Mouse (Mus musculus) forebrain, embryonic 15.5 days (tissue): ENCODE results near the gene Rps6kb2. TPM values are rescaled to one million over a fixed set of nuclear protein-coding genes. Genes with fewer than 3 reads are reported as not detected.
A peak's percentile ranks its signal among the peaks of the same experiment; 100 is the strongest.

ENCODE experiments used
- ATAC-seq: fragments of 200-750 bp; cut with Nextera tagmentation; replicated peaks from 2 replicates; pipeline ENCODE4 v1.8.0; 2017; ENCODE audit warnings: mild to moderate bottlenecking, moderate TSS enrichment, moderate library complexity
- H3K27ac ChIP-seq: fragments of 300-500 bp; sonication (generic); replicated peaks from 2 replicates; pipeline ENCODE4 v1.5.1; 2015; ENCODE audit warnings: mild to moderate bottlenecking, inconsistent platforms
- H3K27me3 ChIP-seq: fragments of 300-500 bp; sonication (generic); 2 replicates; pipeline ENCODE4 v1.6.1; 2015; ENCODE audit warnings: inconsistent platforms
- H3K36me3 ChIP-seq: fragments of 300-500 bp; sonication (generic); 2 replicates; pipeline ENCODE4 v1.6.1; 2015; ENCODE audit warnings: mild to moderate bottlenecking, inconsistent platforms
- H3K4me1 ChIP-seq: fragments of 300-500 bp; sonication (generic); 2 replicates; pipeline ENCODE4 v1.6.1; 2015; ENCODE audit warnings: inconsistent platforms
- H3K4me2 ChIP-seq: fragments of 300-500 bp; sonication (generic); replicated peaks from 2 replicates; pipeline ENCODE4 v1.6.1; 2015; ENCODE audit warnings: mild to moderate bottlenecking, inconsistent platforms
- H3K4me3 ChIP-seq: fragments of 300-500 bp; sonication (generic); 2 replicates; pipeline ENCODE4 v1.5.1; 2015; ENCODE audit warnings: mild to moderate bottlenecking, inconsistent platforms
- H3K9ac ChIP-seq: fragments of 300-500 bp; sonication (generic); replicated peaks from 2 replicates; pipeline ENCODE4 v1.6.1; 2015; ENCODE audit warnings: mild to moderate bottlenecking, inconsistent platforms
- H3K9me3 ChIP-seq: fragments of 300-500 bp; sonication (generic); 2 replicates; pipeline ENCODE4 v1.6.1; 2016; ENCODE audit warnings: inconsistent platforms
- WGBS: fragments of 180-500 bp; shearing (Covaris S2); methylation state at CpG from one replicate; pipeline ENCODE4 v1.1.7; 2015; ENCODE audit warnings: mixed read lengths; 5-methylcytosine and 5-hydroxymethylcytosine counted together
- polyA plus RNA-seq: library from polyadenylated mRNA; unstranded; fragments of >200 nt; fragmentation: Nextera tagmentation; extraction: Ambion mirVana; gene quantifications from 2 replicates; pipeline ENCODE4 v1.2.1, GENCODE M21; 2015

Gene Rps6kb2
- polyA plus RNA-seq, 1 experiment from 2014 or later = 54.1 TPM

GRCm38 (mm10) chr19:4196048-4196447 lies 32.9 kb upstream of the Rps6kb2 start:
- ATAC-seq = no peak
- Histone ChIP-seq H3K27me3 (no peaks in the 10 kb centered on the region), H3K9ac (no peak overlapping the region), H3K36me3 (peaks cover 44% of the 10 kb centered on the region), H3K4me1 (peaks cover 49% of the 10 kb centered on the region), H3K4me2 (no peak overlapping the region), H3K27ac (0 out of 2 replicates have a peak overlapping the region, but pooled peaks have one; percentile 5), H3K9me3 (no peaks in the 10 kb centered on the region), H3K4me3 (no peak overlapping the region)
- 82% methylated on average over 2 of the region's 2 CpGs for WGBS

DNA sequence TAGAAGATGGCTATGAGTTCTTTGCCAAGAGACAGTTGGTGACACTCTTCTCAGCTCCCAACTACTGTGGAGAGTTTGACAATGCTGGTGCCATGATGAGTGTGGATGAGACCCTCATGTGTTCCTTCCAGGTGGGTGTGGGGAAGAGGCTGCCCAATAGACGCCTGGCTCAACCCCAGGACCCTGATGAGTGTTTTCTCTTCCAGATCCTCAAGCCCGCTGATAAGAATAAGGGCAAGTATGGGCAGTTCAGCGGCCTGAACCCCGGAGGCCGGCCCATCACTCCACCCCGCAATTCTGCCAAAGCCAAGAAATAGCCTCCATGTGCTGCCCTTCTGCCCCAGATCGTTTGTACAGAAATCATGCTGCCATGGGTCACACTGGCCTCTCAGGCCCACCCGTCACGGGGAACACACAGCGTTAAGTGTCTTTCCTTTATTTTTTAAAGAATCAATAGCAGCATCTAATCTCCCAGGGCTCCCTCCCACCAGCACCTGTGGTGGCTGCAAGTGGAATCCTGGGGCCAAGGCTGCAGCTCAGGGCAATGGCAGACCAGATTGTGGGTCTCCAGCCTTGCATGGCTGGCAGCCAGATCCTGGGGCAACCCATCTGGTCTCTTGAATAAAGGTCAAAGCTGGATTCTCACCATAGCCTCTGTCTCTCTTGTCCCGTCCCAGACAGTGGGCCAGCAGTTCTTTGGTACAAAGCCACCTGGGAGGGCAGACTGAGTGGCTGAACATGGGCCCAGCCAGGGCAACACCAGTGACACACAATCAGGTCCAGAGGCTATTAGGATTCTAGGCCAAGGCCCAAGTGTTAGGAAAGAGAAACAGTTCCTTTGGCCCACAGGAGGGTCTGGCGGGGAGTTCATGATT lies 31.9 kb upstream of the Rps6kb2 start:
- 69% methylated on average over 12 of the region's 12 CpGs for WGBS
- no peaks in the 10 kb centered on the region for H3K9me3 ChIP-seq
- ATAC-seq = no peak
- no peak overlapping the region for H3K4me2 ChIP-seq
- peak overlapping the region; percentile 49 for H3K27ac ChIP-seq
- no peak overlapping the region for H3K9ac ChIP-seq
- peaks cover 38% of the 10 kb centered on the region for H3K4me1 ChIP-seq
- H3K4me3 ChIP-seq = no peak overlapping the region
- H3K27me3 ChIP-seq = no peaks in the 10 kb centered on the region
- peaks cover 44% of the 10 kb centered on the region for H3K36me3 ChIP-seq

DNA sequence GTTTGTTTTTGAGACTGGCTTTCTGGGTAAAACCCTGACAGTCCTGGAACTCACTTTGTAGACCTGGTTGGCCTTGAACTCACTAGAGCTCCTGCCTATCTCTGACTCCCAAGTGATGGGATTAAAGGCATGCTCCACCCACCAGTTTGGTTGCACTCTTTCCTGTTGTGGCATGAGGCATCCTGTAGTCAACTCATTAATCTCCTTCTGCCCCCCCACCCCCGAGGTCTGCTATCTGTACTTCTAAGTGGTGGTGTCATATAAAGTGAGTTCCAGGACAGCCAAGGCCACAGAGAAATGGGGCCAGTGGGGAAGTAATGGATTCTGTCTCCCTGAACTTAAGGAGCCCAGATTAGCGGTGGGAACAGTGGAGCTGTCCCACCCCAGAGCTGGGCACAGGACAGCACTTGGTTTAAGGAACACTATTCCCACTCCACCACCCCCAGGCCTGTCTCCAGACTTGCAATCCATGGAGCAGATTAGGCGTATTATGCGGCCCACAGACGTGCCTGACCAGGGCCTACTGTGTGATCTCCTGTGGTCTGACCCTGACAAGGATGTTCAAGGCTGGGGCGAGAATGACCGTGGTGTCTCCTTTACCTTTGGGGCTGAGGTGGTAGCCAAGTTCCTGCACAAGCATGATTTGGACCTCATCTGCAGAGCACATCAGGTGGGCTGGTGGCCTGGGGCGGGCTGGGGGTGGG lies 31.0 kb upstream of the Rps6kb2 start:
- ATAC-seq = no peak
- H3K4me1 ChIP-seq = peaks cover 38% of the 10 kb centered on the region
- peaks cover 44% of the 10 kb centered on the region for H3K36me3 ChIP-seq
- 91% methylated on average over 8 of the region's 8 CpGs for WGBS
- H3K27me3 ChIP-seq = no peaks in the 10 kb centered on the region
- H3K27ac ChIP-seq = 0 out of 2 replicates have a peak overlapping the region, but pooled peaks have one; percentile 6
- H3K4me3 ChIP-seq = no peak overlapping the region
- no peaks in the 10 kb centered on the region for H3K9me3 ChIP-seq
- no peak overlapping the region for H3K4me2 ChIP-seq
- H3K9ac ChIP-seq = no peak overlapping the region

DNA sequence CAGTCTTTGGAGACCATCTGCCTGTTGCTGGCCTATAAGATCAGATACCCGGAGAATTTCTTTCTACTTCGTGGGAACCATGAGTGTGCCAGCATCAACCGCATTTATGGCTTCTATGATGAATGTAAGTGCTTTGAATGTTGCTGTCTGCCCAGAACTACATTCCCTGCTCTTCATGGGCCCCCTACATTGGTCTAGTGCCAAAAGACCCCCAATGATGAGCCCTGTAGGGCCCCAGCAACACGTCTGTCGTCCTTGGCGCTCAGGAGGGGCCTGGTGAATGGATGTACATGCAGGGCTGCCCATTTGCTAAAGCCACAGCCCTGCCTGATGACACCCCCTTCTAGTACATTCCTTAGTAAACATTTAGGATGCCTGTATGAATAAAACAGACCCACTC lies 30.0 kb upstream of the Rps6kb2 start:
- peak overlapping the region; percentile 87 for H3K4me2 ChIP-seq
- no peak overlapping the region for H3K27ac ChIP-seq
- H3K9ac ChIP-seq = peak overlapping the region; percentile 98
- peaks cover 41% of the 10 kb centered on the region for H3K36me3 ChIP-seq
- WGBS = 57% methylated on average over 6 of the region's 6 CpGs
- H3K4me1 ChIP-seq = peaks cover 38% of the 10 kb centered on the region
- H3K27me3 ChIP-seq = no peaks in the 10 kb centered on the region
- peak overlapping the region; percentile 95 for H3K4me3 ChIP-seq
- no peaks in the 10 kb centered on the region for H3K9me3 ChIP-seq
- no peak for ATAC-seq

DNA sequence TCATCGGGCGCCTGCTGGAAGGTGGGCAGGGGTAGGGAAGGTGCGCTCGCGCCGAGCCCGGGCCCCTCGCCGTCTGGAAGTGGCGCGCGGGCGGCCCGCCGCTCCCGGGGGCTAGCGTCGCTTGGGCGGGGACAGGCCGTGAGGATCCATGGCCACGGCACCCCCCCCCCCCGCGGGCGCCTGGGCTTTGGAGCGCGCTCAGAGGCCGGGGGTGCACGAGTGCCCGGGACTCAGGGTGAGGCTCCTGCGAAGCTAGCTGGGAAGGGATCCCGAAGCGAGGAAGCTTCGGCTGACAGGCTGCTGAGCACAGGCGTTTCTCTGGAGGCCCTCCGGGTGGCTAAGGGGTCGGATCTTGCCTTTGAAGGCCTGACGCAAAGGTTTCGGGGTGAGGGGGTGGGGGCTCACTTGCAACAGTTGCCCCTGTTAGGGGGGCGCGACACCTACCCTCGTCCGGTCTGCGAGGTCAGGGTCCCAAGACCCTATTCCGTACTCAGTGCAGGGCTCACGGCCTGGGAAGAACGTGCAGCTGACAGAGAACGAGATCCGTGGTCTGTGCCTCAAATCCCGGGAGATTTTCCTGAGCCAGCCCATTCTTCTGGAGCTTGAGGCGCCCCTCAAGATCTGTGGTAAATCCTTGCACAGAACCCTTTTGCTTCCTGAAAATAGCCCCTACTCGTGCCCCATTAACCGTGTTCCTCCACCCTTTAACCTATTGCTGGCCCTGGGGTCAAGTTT lies 29.3 kb upstream of the Rps6kb2 start:
- peak; percentile 12 for ATAC-seq
- peak overlapping the region; percentile 95 for H3K4me3 ChIP-seq
- peak overlapping the region; percentile 87 for H3K4me2 ChIP-seq
- H3K27ac ChIP-seq = peak overlapping the region; percentile 88
- no peaks in the 10 kb centered on the region for H3K27me3 ChIP-seq
- no peaks in the 10 kb centered on the region for H3K9me3 ChIP-seq
- peaks cover 41% of the 10 kb centered on the region for H3K36me3 ChIP-seq
- H3K4me1 ChIP-seq = peaks cover 38% of the 10 kb centered on the region
- under 1% methylated on average over 51 of the region's 52 CpGs for WGBS
- H3K9ac ChIP-seq = peak overlapping the region; percentile 98

DNA sequence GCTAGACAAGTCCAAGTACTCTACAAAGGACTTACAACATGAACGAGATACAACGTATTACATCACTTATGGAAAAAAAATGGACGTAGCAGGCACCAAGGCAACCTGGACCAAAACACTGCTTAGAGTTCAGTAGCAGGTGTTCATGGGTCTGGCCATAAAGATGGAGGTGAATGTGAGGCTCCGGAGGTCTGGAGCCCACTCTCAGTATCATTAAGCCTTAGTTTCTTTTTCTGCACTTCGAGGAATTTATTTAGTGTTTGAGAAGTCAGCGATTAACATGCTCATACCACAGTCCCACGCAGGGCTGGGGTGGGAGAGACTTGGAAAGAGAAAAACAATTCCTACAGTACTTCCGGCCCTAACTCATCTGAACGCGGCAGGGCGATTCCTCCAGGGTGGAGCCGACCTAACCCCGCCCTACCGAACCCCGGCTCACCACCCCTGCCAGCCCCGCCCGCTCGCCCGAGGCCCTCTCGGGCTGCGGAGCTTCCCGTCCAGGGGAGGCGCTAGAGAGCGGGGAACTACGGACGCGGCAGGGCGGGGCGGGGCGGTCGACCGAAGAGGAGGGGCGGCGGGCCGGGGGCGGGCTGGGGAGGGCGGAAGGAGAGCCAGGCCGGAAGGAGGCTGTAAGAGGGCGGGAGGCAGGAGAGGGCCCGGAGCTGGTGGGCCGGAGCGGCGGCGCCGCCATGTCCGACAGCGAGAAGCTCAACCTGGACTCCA lies 28.5 kb upstream of the Rps6kb2 start, which contains the start of gene Ppp1ca:
Gene Ppp1ca (plus strand): TSS at position 538 of the 723 bp plus-strand sequence.
- H3K4me2 ChIP-seq = peak within 1 kb of the TSS; percentile 87
- 9% methylated on average over 35 of the region's 47 CpGs for WGBS
- H3K27ac ChIP-seq = peak within 1 kb of the TSS; percentile 88
- ATAC-seq = peak; percentile 87
- peaks cover 38% of the 10 kb centered on the region for H3K4me1 ChIP-seq
- H3K4me3 ChIP-seq = peak within 1 kb of the TSS; percentile 95
- H3K9ac ChIP-seq = peak within 1 kb of the TSS; percentile 98
- H3K9me3 ChIP-seq = no peaks in the 10 kb centered on the region
- H3K36me3 ChIP-seq = peaks cover 36% of the 10 kb centered on the region
- H3K27me3 ChIP-seq = no peaks in the 10 kb centered on the region

DNA sequence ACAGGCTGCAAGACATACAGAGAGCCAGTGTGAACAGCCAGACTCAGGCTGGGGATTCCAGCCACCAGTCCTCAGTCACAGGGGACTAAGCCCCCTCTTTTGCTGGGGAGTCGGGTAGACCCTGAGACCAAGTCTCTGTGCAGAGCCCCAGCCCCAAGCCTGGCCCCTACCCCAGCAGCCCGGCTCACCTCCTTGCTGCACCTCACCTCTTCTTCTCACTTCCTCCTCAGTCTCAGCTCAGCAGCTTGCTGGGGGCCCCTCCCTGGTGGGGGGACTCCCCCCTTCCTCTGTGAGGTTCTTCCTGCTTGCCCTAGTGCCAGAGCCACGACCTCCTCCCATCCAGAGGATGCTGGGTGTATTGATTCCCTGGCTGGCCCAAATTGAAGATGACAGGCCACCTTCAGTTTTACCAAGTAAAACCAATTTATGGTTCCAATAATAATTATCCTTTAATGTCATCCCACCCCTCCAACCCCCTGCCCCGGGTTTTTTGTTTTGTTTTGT lies 27.7 kb upstream of the Rps6kb2 start, which contains the start of gene Tbc1d10c:
Gene Tbc1d10c (minus strand): TSS at position 454 of the 504 bp plus-strand sequence.
- Histone ChIP-seq H3K4me3 (peak within 1 kb of the TSS; percentile 95), H3K4me1 (peaks cover 35% of the 10 kb centered on the region), H3K27me3 (no peaks in the 10 kb centered on the region), H3K9me3 (no peaks in the 10 kb centered on the region), H3K4me2 (peak within 1 kb of the TSS; percentile 87), H3K27ac (peak within 1 kb of the TSS; percentile 88), H3K36me3 (peaks cover 27% of the 10 kb centered on the region), H3K9ac (peak within 1 kb of the TSS; percentile 98)
- ATAC-seq = no peak
- 74% methylated on average over 4 of the region's 4 CpGs for WGBS

DNA sequence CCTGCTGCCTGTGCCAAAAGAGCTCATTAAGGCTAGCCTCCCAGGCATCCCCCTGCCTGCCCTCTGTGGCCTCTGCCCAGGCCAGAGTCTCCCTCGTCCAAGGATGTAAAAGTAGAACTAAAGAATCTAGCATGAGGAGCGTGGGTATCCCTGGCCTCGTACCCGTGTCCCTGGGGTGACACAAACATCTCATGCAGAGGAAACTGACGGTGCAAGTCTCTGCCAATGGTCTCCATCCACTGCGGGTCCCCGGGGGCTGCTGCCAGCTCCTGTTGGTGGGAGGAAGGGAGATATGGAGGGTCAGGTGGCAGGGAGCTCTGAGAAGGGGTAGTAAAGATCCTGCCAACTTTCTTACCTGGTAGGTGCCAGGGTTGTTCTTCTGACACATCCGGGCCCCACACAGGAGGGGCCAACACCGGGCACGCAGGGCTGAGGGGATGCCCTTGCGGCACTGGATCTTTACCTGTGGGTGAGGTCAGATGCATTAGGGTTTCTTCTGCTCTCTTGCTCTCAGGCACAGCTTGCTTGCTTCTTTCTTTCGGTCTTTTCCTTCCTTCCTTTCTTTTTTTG lies 26.0 kb upstream of the Rps6kb2 start:
- Histone ChIP-seq H3K4me3 (no peak overlapping the region), H3K36me3 (peaks cover 10% of the 10 kb centered on the region), H3K9me3 (no peaks in the 10 kb centered on the region), H3K4me2 (no peak overlapping the region), H3K27me3 (no peaks in the 10 kb centered on the region), H3K27ac (no peak overlapping the region), H3K9ac (no peak overlapping the region), H3K4me1 (peaks cover 20% of the 10 kb centered on the region)
- 92% methylated on average over 12 of the region's 12 CpGs for WGBS
- no peak for ATAC-seq

DNA sequence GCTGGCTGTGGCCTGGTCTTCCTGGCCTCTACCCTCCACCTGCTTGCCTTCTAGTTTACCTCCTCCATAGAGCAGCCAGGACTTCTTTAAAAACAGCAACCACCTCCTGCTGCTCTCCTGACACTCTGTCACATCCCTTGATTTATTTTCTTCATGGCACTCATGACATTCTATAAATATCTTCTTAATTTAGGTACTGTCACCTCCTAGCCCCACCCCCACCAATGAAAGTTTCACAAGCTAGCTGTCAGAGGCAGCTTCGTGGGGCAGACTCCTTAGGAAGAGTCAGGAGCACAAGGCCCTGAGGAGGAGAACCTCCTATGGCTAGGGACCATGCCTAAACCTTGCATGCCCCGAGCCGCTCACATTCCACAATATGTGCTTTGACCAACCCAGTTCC lies 24.1 kb upstream of the Rps6kb2 start:
- Histone ChIP-seq H3K4me1 (0 out of 2 replicates have a peak, but pooled peaks cover 3% of the 10 kb centered on the region), H3K4me3 (no peak overlapping the region), H3K9me3 (no peaks in the 10 kb centered on the region), H3K27ac (no peak overlapping the region), H3K36me3 (no peaks in the 10 kb centered on the region), H3K27me3 (no peaks in the 10 kb centered on the region), H3K9ac (no peak overlapping the region), H3K4me2 (no peak overlapping the region)
- WGBS = 71% methylated on average over 3 of the region's 3 CpGs
- no peak for ATAC-seq

- Histone ChIP-seq H3K9ac (no peak overlapping the region), H3K9me3 (no peaks in the 10 kb centered on the region)
Observed at GRCm38 (mm10) chr19:4184976-4185975, 22.1 kb upstream of the Rps6kb2 start.

More at GRCm38 (mm10) chr19:4184976-4185975, 22.1 kb upstream of the Rps6kb2 start:
- H3K36me3 ChIP-seq = no peaks in the 10 kb centered on the region
- no peak overlapping the region for H3K4me2 ChIP-seq
- no peak for ATAC-seq
- H3K27ac ChIP-seq = no peak overlapping the region
- H3K27me3 ChIP-seq = no peaks in the 10 kb centered on the region
- peaks cover 8% of the 10 kb centered on the region for H3K4me1 ChIP-seq
- H3K4me3 ChIP-seq = no peak overlapping the region
- 66% methylated on average over 15 of the region's 15 CpGs for WGBS
